ENCODE assay signal across 9 mouse cellular contexts in genomic region chr1:192076796-192077535, GRCm38 (mm10). TPM values are rescaled to one million over a fixed set of nuclear protein-coding genes. Genes with fewer than 3 reads are reported as not detected.
A peak's percentile ranks its signal among the peaks of the same experiment; 100 is the strongest.
DNase-seq lines count a peak whose midpoint lies in the region; ATAC-seq and TF ChIP-seq lines count a peak whose summit lies in the region.
"Had no signal": no experiment of that assay in that cellular context is flagged by ENCODE, and none has a peak within 500 bp of the region (broad histone marks: within the 10 kb centered on the region; RNA-seq: fewer than 3 reads in every experiment).

No protein-coding gene starts in this region.

- H3K4me1 ChIP-seq in kidney, postnatal 0 days (replicated peaks; ENCODE audit: insufficient read depth, low read length), result peaks cover 29% of the 10 kb centered on the region
- peaks cover 7% of the 10 kb centered on the region; the same call in 1 of the 2 replicates for H3K4me1 ChIP-seq in forebrain, embryonic 15.5 days

- H3K9me3 ChIP-seq in kidney, postnatal 0 days (replicated peaks; ENCODE audit: low read length), result no peaks in the 10 kb centered on the region
- H3K9me3 ChIP-seq in forebrain, embryonic 15.5 days, result no peaks in the 10 kb centered on the region

- no peaks in the 10 kb centered on the region for H3K27me3 ChIP-seq in kidney, postnatal 0 days (ENCODE audit: insufficient read depth, low read length)
- no peaks in the 10 kb centered on the region for H3K27me3 ChIP-seq in forebrain, embryonic 15.5 days

- peak; percentile 31 for DNase-seq in gastrocnemius, postnatal 25 days
- no peak for DNase-seq in gastrocnemius, postnatal 4 days (ENCODE audit: low spot score in 2 of 2)
- peak; percentile 87 for DNase-seq in 3T3-L1 (ENCODE audit: low read depth, low spot score)
- DNase-seq in heart, adult 9 months (ENCODE audit: low spot score in 2 of 2), result peak; percentile 63 to 69
- peak; percentile 56 for DNase-seq in kidney, postnatal 0 days (ENCODE audit: low spot score)
- DNase-seq: cerebellum, adult 8-10 months had no signal

- H3K27ac ChIP-seq in kidney, postnatal 0 days, result peak overlapping the region; percentile 85
- H3K27ac ChIP-seq in forebrain, embryonic 15.5 days (replicated peaks), result no peak overlapping the region

- TF ChIP-seq CTCF in kidney, postnatal 0 days (IDR thresholded peaks at IDR 0.05; ENCODE audit: low read depth), result no peak

- no peak overlapping the region for H3K4me3 ChIP-seq in kidney, postnatal 0 days (replicated peaks; ENCODE audit: low read depth, low read length)
- H3K4me3 ChIP-seq in forebrain, embryonic 15.5 days, result no peak overlapping the region

- H3K36me3 ChIP-seq in kidney, postnatal 0 days (ENCODE audit: insufficient read depth, low read length), result no peaks in the 10 kb centered on the region
- H3K36me3 ChIP-seq in forebrain, embryonic 15.5 days, result no peaks in the 10 kb centered on the region

- ATAC-seq in kidney, postnatal 0 days (replicated peaks; ENCODE audit: low FRiP score, low read depth), result peak; percentile 49; the same call in 1 of the 2 replicates
- ATAC-seq in megakaryocyte-erythroid progenitor cell, adult 5-6 weeks (replicated peaks; ENCODE audit: low FRiP score, low TSS enrichment, poor library complexity, severe bottlenecking), result no peak
- no peak for ATAC-seq in forebrain, embryonic 15.5 days (replicated peaks)
- no peak for ATAC-seq in megakaryocyte progenitor cell, adult 5-6 weeks (replicated peaks; ENCODE audit: poor library complexity)

- no peak overlapping the region for H3K9ac ChIP-seq in kidney, postnatal 0 days (ENCODE audit: low read depth, low read length)
- H3K9ac ChIP-seq in forebrain, embryonic 15.5 days (replicated peaks), result no peak overlapping the region

- H3K4me2 ChIP-seq in kidney, postnatal 0 days (ENCODE audit: low read length), result no peak overlapping the region
- H3K4me2 ChIP-seq in forebrain, embryonic 15.5 days (replicated peaks), result no peak overlapping the region

RNA-seq across cellular contexts. Expression of gene Traf5, which starts 15.4 kb away (rescaled TPM):
- total RNA-seq in gastrocnemius, postnatal 25 days (2021), result 1 to 10 TPM; 2.3 to 3.1 TPM
- 10 to 100 TPM; 26.2 to 28.6 TPM for total RNA-seq in gastrocnemius, postnatal 4 days (2021)
- 17.9 and 19.6 TPM in 2 replicates for polyA plus RNA-seq in kidney, postnatal 0 days (2015; fragmentation: Nextera tagmentation; extraction: Ambion mirVana)
- 3.8 and 8.5 TPM in 2 replicates for total RNA-seq in megakaryocyte-erythroid progenitor cell, adult 5-6 weeks (2014; fragmentation: Nextera tagmentation)
- 2.8 and 5.7 TPM in 2 replicates for total RNA-seq in megakaryocyte-erythroid progenitor cell, adult 5-6 weeks (2017)
- polyA plus RNA-seq in forebrain, embryonic 15.5 days (2015; fragmentation: Nextera tagmentation; extraction: Ambion mirVana), result 2.4 and 3.1 TPM in 2 replicates
- 4.1 and 4.5 TPM in 2 replicates for total RNA-seq in megakaryocyte progenitor cell, adult 5-6 weeks (2015)
- 2.7 and 2.8 TPM in 2 replicates for total RNA-seq in megakaryocyte progenitor cell, adult 5-6 weeks (2017)

Comparison
In these comparisons a context has a peak if more than half of its experiments do, and no peak if none do; other contexts are left out.
1. DNase-seq: peak in gastrocnemius, postnatal 25 days (single experiment), 3T3-L1 (single experiment), heart, adult 9 months (2 of 2) and kidney, postnatal 0 days (single experiment); none in gastrocnemius, postnatal 4 days (0 of 2).